Mouse (Mus musculus) cerebellum, postnatal 14 days (tissue): ENCODE measurements at regions not wholly inside any gene's neighbourhood (a gene's known extent, or its start where the extent isn't known, plus 50 kb on each side); places are given as distances from the start of the nearest gene placed in this dataset.

Source experiments
- DNase-seq, 2 experiments: peaks; one replicate each; pipeline ENCODE4 v3.0.0; 2021; ENCODE audit warnings: mixed read lengths in 2 of 2

- no peak for DNase-seq
Measured at GRCm38 (mm10) chr11:23171760-23172159, 84.1 kb upstream of the Xpo1 start.

- no peak for DNase-seq
Measured at GRCm38 (mm10) chr11:23181647-23182046, 74.2 kb upstream of the Xpo1 start.

- no peak for DNase-seq
Measured at GRCm38 (mm10) chr11:23185211-23185610, 70.6 kb upstream of the Xpo1 start.

- DNase-seq, result peak in 1 of 2 experiments; percentile 9
Measured at GRCm38 (mm10) chr11:23201701-23202449, 54.0 kb upstream of the Xpo1 start.

- DNase-seq, result no peak
Measured at GRCm38 (mm10) chr11:23203566-23203965, 52.3 kb upstream of the Xpo1 start.

- no peak for DNase-seq
Measured at GRCm38 (mm10) chr11:23204041-23204440, 51.8 kb upstream of the Xpo1 start.
